Mouse (Mus musculus) cortical plate, adult 2 months (tissue): ENCODE measurements at regions not wholly inside any gene's neighbourhood (a gene's known extent, or its start where the extent isn't known, plus 50 kb on each side); places are given as distances from the start of the nearest gene placed in this dataset.

ENCODE experiments used
- H3K27ac ChIP-seq: fragments of 200-500 bp; 2 replicates; pipeline ENCODE4 v1.5.1; 2012; ENCODE audit warnings: low read length, control low read depth, inconsistent platforms; ENCODE audit not compliant: insufficient read depth
- H3K4me1 ChIP-seq: fragments of 200-500 bp; 2 replicates; pipeline ENCODE4 v1.6.1; 2011; ENCODE audit warnings: low read length; ENCODE audit not compliant: control insufficient read depth, insufficient read depth
- H3K4me3 ChIP-seq: fragments of 200-500 bp; 2 replicates; pipeline ENCODE4 v1.5.1; 2011; ENCODE audit warnings: mild to moderate bottlenecking, low read length, control low read depth; ENCODE audit not compliant: insufficient read depth
- CTCF ChIP-seq: fragments of 200-500 bp; IDR thresholded peaks from 2 replicates; pipeline ENCODE4 v1.5.1; 2011; ENCODE audit warnings: mild to moderate bottlenecking, control low read depth, low read length; ENCODE audit not compliant: insufficient read depth; ENCODE audit errors: extremely low read depth
- POLR2A ChIP-seq: fragments of 200-500 bp; IDR thresholded peaks from 2 replicates; pipeline ENCODE4 v1.6.1; 2011; ENCODE audit warnings: mild to moderate bottlenecking, low read length, control low read depth; ENCODE audit not compliant: insufficient read depth; ENCODE audit errors: extremely low read depth

DNA sequence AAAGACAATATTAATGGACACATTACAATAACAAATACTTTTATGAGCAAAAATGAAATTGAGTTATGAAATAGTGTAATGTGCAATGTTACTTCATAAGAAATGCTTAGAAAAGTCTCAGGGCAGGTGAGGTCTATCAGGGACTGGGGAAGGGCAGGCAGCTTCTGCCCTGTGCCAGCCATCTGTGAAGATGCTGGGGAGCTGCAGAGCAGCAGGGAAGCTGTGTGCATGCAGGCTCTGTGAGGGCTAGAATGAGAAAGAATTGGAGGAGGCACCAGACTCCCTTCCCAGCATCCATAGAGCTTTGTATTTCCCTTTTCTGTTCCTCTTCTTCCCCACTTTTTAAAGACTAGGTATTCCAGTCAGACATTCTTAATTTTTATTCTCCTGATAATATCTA is 281.8 kb downstream of the Mef2c start:
- no peak for TF ChIP-seq POLR2A
- TF ChIP-seq CTCF = no peak
- Histone ChIP-seq H3K27ac (no peak overlapping the region), H3K4me3 (no peak overlapping the region), H3K4me1 (no peaks in the 10 kb centered on the region)

DNA sequence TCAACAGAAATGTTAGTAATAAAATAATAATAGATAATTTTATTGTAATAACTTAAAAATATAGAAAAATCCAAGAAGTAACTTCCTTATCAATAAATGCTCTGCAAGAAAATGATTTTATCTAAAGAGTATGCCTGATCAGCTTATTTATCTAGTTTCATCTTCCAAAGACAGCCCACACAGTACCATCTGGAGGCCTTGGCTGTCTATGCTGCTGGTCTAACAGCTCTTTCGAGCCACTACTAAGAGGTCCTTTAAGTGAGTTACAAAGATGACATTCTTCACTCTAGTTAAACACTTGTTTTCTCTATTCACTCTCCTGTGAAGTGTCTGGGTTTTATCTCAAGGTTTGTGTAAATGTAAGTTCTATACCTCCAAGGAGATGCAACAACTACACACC is 305.7 kb downstream of the Mef2c start:
- no peaks in the 10 kb centered on the region for H3K4me1 ChIP-seq
- TF ChIP-seq POLR2A = no peak
- H3K4me3 ChIP-seq = no peak overlapping the region
- no peak overlapping the region for H3K27ac ChIP-seq

DNA sequence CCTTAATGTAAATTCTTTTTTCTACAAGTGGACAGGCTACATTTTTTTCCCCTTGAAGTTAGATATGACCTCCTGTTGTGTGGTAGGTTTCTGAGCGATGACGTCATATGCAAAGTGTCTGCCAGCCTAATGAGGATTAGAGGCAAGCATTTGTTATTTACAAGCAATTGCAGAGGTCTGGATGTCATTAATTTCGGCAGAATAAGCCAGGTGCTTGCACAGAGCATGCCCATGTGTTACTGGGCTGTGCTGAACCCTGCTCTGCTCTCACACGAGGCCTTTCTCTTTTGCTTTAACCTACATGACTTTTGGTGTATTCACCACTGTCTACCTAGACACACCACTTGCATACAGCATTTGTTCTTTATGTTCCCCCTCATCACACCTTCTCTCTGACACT is 316.5 kb downstream of the Mef2c start:
- H3K27ac ChIP-seq = no peak overlapping the region
- TF ChIP-seq CTCF = no peak
- no peak for TF ChIP-seq POLR2A
- H3K4me3 ChIP-seq = no peak overlapping the region
- no peaks in the 10 kb centered on the region for H3K4me1 ChIP-seq

- no peak for TF ChIP-seq CTCF
- TF ChIP-seq POLR2A = no peak
- Histone ChIP-seq H3K4me1 (no peaks in the 10 kb centered on the region), H3K4me3 (no peak overlapping the region), H3K27ac (no peak overlapping the region)
Observed at GRCm38 (mm10) chr13:83820721-83821120, 316.9 kb downstream of the Mef2c start.

- H3K4me3 ChIP-seq = no peak overlapping the region
- TF ChIP-seq POLR2A (no peak), CTCF (no peak)
- no peaks in the 10 kb centered on the region for H3K4me1 ChIP-seq
- no peak overlapping the region for H3K27ac ChIP-seq
Observed at GRCm38 (mm10) chr13:83824926-83825325, 321.1 kb downstream of the Mef2c start.

- H3K27ac ChIP-seq = no peak overlapping the region
- H3K4me1 ChIP-seq = no peaks in the 10 kb centered on the region
- no peak for TF ChIP-seq CTCF
- TF ChIP-seq POLR2A = no peak
- H3K4me3 ChIP-seq = no peak overlapping the region
Observed at GRCm38 (mm10) chr13:83826841-83827463, 323.1 kb downstream of the Mef2c start.

DNA sequence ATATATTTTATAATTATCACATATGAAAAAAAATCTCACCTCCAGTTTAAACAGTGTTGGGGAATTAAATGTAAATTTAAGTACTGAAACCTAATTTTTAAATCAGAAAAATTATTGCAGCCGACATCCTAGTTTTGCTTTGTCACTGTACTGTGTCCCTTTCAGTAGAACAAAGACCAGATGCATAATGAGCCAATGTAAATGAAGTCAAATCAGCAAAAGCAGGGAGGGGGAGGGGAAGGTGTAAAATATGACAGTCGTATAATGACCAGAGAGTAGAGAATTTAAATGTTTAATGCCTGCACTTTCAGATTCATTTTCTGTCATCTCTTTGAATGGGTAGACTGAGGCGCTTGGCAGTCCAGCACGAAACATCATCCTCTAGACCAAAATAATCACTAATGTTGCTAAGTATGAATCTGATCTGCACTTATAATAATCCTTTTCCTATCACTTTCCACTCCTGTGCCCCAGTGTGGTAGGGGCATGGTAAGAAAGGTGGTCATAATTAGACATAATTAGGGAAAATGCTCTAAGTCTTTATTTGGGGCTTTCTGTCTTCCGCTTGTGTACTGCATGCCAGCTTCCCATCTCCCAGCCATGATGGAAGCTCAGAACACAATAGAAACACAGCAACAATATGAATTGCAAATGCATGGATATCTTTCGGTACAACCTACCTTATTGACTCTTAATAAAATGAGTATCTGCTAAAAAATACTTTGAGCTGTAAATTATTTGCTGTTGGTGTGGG is 356.0 kb upstream of the Tmem161b start:
- no peak overlapping the region for H3K27ac ChIP-seq
- H3K4me3 ChIP-seq = no peak overlapping the region
- no peaks in the 10 kb centered on the region for H3K4me1 ChIP-seq
- TF ChIP-seq POLR2A (no peak), CTCF (no peak)

DNA sequence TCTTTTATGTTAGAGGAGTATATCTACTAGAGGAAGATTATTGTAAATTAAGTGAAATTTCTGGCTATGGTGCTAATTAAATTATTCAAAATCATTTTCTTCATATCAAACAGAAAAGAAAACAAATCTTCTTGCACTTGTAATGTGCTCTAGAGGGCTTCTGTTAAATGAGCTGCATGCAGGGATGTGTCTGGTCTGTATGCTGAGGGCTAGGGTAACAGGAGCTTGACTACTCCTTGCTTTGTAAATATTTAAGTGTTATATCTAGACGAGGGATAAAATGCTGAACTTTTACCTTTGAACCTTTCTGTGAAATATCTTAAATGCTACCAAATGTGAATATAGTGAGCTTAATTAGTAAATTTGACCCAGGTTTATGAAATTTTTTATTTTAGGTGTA is 354.9 kb upstream of the Tmem161b start:
- no peak overlapping the region for H3K4me3 ChIP-seq
- no peak overlapping the region for H3K27ac ChIP-seq
- TF ChIP-seq CTCF = no peak
- TF ChIP-seq POLR2A = no peak
- H3K4me1 ChIP-seq = no peaks in the 10 kb centered on the region

DNA sequence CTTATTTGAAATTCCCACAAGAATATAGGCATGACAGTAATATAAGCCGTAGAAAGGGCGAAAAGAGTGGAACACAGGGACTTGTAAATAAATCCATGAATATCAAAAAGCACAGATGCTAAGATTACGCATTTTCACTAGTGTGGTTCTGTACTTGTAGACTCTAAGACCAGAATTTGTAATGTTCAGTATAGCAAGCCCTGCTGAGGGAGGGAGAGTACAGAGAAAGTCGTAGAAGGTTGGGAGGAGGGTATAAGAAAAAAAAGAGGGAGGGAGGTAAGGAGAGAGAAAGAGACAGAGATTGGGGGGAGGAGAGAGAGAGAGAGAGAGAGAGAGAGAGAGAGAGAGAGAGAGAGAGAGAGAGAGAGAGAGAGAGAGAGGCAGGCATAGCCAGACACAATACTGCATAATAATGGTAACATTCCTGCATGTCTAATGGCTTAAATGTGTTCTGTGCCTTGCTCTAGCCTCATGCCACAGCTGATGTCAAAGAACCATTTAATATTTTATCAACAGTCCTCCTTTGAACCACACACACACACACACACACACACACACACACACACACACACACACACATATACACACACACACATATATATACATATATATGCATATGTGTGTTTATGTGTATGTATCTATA is 354.1 kb upstream of the Tmem161b start:
- H3K4me1 ChIP-seq = no peaks in the 10 kb centered on the region
- no peak overlapping the region for H3K4me3 ChIP-seq
- no peak overlapping the region for H3K27ac ChIP-seq
- no peak for TF ChIP-seq CTCF

GRCm38 (mm10) chr13:83868922-83869321 is 353.2 kb upstream of the Tmem161b start:
- TF ChIP-seq POLR2A = no peak
- TF ChIP-seq CTCF = no peak
- Histone ChIP-seq H3K27ac (no peak overlapping the region; the same call in 1 of the 2 replicates), H3K4me1 (no peaks in the 10 kb centered on the region), H3K4me3 (no peak overlapping the region)
